Mouse (Mus musculus): ENCODE results near the gene Sptssb. TPM values are rescaled to one million over a fixed set of nuclear protein-coding genes. Genes with fewer than 3 reads are reported as not detected.

Sptssb gene
- 0.28 TPM in 1 of 2 replicates, not detected in the other for polyA plus RNA-seq (2015; fragmentation: Nextera tagmentation; extraction: Ambion mirVana)

DNA sequence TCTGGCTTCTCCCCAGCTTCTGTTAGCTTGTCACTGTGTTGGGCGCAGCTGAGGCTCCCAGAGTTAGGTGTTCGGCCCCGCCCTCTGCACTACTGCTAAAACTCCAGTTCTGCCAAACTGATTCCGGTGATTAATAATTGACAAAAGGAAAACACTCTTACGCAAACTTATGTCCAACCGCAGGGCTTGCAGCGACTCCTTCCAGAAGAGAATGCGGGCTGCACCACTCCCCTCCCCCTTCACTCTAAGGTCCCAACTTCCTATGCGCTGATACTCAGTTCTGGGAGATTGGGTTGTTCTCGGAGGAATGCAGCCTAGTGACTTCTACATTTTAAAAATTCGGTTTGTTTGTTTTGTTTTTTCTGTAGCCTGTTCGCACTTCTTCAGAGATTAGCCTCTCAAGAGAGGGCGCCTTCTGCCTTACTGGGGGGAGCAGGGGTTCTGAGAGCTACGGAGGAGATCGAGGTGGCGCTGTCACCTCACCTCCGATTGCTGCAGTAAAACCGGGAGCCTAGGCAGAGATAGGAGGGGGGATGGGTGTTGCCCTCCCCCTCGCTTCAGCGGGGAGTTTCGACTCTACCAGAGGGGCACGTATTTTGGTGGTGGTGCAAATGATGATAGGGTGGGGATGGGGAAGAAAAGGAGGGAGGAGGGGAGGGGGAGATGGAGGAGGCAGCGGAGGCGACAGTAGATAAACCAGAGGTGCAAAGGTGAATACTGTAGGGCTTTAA lies at the start of gene Sptssb:
Gene Sptssb, minus strand, starts transcription at position 83 of the 731 bp plus-strand sequence.

Other genes with a start within 250 kb of the Sptssb start
- gene Nmd3, start 138.0 kb downstream of the Sptssb start, polyA plus RNA-seq (2015; fragmentation: Nextera tagmentation; extraction: Ambion mirVana) = 79.9 and 83.8 TPM in 2 replicates
- not detected in 2 replicates for gene Otol1, start 147.7 kb upstream of the Sptssb start, polyA plus RNA-seq (2015; fragmentation: Nextera tagmentation; extraction: Ambion mirVana)